Mouse (Mus musculus): ENCODE measurements at regions not wholly inside any gene's neighbourhood (a gene's known extent, or its start where the extent isn't known, plus 50 kb on each side); places are given as distances from the start of the nearest gene placed in this dataset.

DNA sequence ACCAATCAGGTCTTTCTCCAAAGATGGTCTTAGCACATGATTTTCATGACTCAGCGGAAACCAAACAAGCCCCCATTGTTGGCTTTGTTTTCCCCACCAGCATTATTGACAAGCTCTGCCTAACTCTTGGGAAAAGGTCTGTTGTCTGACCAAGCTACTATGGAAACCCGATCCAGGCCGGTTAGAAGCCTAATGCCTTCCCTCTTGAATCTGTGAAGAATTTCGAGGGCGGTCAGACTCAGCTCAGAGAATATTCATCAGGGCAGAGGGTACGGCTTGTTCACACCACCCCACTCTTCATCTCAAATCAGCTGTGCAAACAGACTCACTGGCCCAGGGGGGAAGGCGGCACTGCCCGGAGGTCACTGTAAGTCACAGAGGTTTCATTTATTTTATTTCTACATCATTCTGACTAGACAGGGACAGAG lies 90.7 kb upstream of the Arhgap5 start:
- no peak for TF ChIP-seq CTCF (IDR thresholded peaks at IDR 0.05; ENCODE audit: low read depth)
- ATAC-seq = peak; percentile 73; the same call in 1 of the 2 replicates
- no peaks in the 10 kb centered on the region for H3K36me3 ChIP-seq (ENCODE audit: insufficient read depth, low read length)
- no peaks in the 10 kb centered on the region for H3K4me1 ChIP-seq (ENCODE audit: insufficient read depth, low read length)
- peak overlapping the region; percentile 57; the same call in 1 of the 2 replicates for H3K27ac ChIP-seq
- H3K9ac ChIP-seq (replicated peaks; ENCODE audit: low read length) = no peak overlapping the region
- no peak overlapping the region for H3K4me2 ChIP-seq (ENCODE audit: low read depth, low read length)
- no peak overlapping the region for H3K4me3 ChIP-seq (ENCODE audit: low read length)
- H3K9me3 ChIP-seq (ENCODE audit: low read length) = no peaks in the 10 kb centered on the region
- no peaks in the 10 kb centered on the region for H3K27me3 ChIP-seq (ENCODE audit: insufficient read depth, low read length)
- WGBS = 18% methylated on average over 8 of the region's 8 CpGs
- DNase-seq (ENCODE audit: low spot score) = peak; percentile 39

DNA sequence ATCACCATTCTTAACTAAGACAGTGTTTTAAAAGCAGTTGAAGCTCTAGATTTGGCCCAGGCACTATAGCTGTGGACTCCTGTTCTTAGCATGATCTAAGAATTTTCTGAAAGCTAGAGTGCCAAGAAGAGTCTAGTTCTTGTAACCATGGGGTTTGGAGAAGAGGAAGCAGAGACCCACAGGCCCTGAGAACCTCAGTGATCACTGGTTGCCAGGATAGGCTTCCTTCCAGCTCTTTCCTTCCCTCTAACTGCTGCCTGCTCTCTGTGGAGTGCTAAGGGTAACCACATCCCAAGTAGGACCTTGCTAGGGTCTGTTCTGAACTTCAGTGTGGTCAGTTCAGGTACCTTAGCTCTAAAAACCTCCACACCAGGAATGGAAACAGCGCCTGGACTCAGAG lies 81.0 kb upstream of the Arhgap5 start:
- ATAC-seq = no peak
- DNase-seq (ENCODE audit: low spot score) = no peak
- Histone ChIP-seq H3K27ac (no peak overlapping the region), H3K4me3 (ENCODE audit: low read length) (no peak overlapping the region), H3K9me3 (ENCODE audit: low read length) (no peaks in the 10 kb centered on the region), H3K36me3 (ENCODE audit: insufficient read depth, low read length) (no peaks in the 10 kb centered on the region), H3K27me3 (ENCODE audit: insufficient read depth, low read length) (no peaks in the 10 kb centered on the region), H3K4me1 (ENCODE audit: insufficient read depth, low read length) (no peaks in the 10 kb centered on the region), H3K4me2 (ENCODE audit: low read depth, low read length) (no peak overlapping the region), H3K9ac (replicated peaks; ENCODE audit: low read length) (no peak overlapping the region)
- no peak for TF ChIP-seq CTCF (IDR thresholded peaks at IDR 0.05; ENCODE audit: low read depth)
- WGBS = 95% methylated on average over 1 of the region's 1 CpGs

DNA sequence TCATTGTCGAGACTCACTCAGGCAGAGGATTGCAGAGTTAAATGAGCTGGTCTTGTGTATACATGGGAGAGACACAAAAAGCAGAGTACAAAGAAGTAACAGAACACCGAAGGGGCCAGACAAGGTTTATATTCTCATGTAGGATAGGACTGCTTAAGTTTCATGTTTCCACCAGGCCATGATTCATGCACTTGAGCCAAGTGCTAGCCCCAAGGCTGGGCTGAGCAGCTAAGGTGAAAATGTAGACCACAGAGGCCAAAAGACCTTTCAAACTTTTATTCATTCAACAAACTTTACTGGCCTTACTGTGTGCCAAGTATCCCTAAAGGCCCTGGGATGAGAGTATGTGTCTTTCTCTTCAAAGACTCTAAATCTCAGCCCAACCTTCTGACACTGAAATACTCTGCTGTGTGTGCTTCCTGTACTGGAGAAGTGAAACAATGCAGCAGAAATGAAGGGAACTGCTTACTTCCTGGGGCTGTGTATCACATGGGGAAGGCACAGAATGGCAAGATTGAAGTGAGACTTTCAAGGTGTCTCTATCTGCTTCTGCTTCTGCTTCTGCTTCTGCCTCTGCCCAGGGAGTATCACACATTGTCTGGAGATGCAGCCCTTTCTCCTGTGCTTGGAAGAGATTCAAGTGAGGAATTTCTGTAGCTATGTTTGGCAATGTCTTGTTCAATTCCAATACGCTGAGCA lies 79.3 kb upstream of the Arhgap5 start:
- 80% methylated on average over 3 of the region's 3 CpGs for WGBS
- no peak overlapping the region for H3K4me2 ChIP-seq (ENCODE audit: low read depth, low read length)
- no peaks in the 10 kb centered on the region for H3K27me3 ChIP-seq (ENCODE audit: insufficient read depth, low read length)
- no peak overlapping the region for H3K9ac ChIP-seq (replicated peaks; ENCODE audit: low read length)
- TF ChIP-seq CTCF (IDR thresholded peaks at IDR 0.05; ENCODE audit: low read depth) = no peak
- H3K4me1 ChIP-seq (ENCODE audit: insufficient read depth, low read length) = no peaks in the 10 kb centered on the region
- no peaks in the 10 kb centered on the region for H3K36me3 ChIP-seq (ENCODE audit: insufficient read depth, low read length)
- no peak for DNase-seq (ENCODE audit: low spot score)
- no peak for ATAC-seq
- H3K27ac ChIP-seq = no peak overlapping the region
- H3K4me3 ChIP-seq (ENCODE audit: low read length) = no peak overlapping the region
- no peaks in the 10 kb centered on the region for H3K9me3 ChIP-seq (ENCODE audit: low read length)

DNA sequence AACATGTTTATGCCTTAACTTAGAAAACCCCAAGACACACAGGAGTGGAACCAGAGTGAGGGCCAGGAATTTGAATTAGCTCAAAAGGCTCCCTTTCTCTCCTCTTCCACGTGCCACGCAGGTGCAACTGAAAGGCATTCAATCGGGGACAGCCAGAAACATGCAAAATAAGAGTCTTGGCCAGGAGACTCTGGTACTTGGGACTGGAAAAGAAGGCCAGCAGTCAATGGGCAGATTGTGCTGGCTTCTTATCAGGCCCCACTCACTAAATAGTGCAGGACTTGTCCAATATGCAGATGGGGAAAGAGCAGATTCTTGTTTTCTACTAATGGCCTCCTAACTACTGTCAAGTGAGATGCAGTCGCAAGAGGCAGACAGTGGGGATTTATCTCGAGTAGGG lies 73.8 kb upstream of the Arhgap5 start:
- Histone ChIP-seq H3K4me2 (ENCODE audit: low read depth, low read length) (no peak overlapping the region), H3K4me3 (ENCODE audit: low read length) (no peak overlapping the region), H3K27me3 (ENCODE audit: insufficient read depth, low read length) (no peaks in the 10 kb centered on the region), H3K36me3 (ENCODE audit: insufficient read depth, low read length) (no peaks in the 10 kb centered on the region), H3K27ac (no peak overlapping the region), H3K9me3 (ENCODE audit: low read length) (no peaks in the 10 kb centered on the region), H3K9ac (replicated peaks; ENCODE audit: low read length) (no peak overlapping the region), H3K4me1 (ENCODE audit: insufficient read depth, low read length) (no peaks in the 10 kb centered on the region)
- DNase-seq (ENCODE audit: low spot score) (peak; percentile 21), ATAC-seq (peak; percentile 61; the same call in 1 of the 2 replicates)
- 77% methylated on average over 5 of the region's 5 CpGs for WGBS
- TF ChIP-seq CTCF (IDR thresholded peaks at IDR 0.05; ENCODE audit: low read depth) = no peak

DNA sequence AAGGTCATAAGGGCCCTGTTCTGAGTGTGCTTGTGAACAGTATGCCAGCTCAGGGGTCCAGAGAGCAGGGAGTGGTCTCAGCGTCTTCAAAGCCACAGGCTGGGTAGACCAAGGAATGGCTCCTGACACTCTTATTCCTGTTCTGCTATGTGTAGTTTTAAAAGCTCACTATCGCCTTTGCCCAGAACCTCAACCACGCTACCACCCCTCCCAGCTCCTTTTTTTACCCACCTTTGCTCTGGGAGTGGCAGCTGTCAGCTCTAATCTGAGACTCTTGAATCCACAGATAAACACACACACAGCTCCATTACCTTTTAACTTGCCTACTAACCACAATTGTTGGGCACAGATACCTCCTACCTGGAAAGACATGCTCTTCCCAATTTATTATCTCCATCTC lies 71.8 kb upstream of the Arhgap5 start:
- TF ChIP-seq CTCF (IDR thresholded peaks at IDR 0.05; ENCODE audit: low read depth) = no peak
- no peak overlapping the region for H3K4me2 ChIP-seq (ENCODE audit: low read depth, low read length)
- no peaks in the 10 kb centered on the region for H3K27me3 ChIP-seq (ENCODE audit: insufficient read depth, low read length)
- no peaks in the 10 kb centered on the region for H3K4me1 ChIP-seq (ENCODE audit: insufficient read depth, low read length)
- ATAC-seq = no peak
- no peak for DNase-seq (ENCODE audit: low spot score)
- no peak overlapping the region for H3K9ac ChIP-seq (replicated peaks; ENCODE audit: low read length)
- H3K27ac ChIP-seq = no peak overlapping the region
- WGBS = 88% methylated on average over 3 of the region's 3 CpGs
- H3K36me3 ChIP-seq (ENCODE audit: insufficient read depth, low read length) = no peaks in the 10 kb centered on the region
- no peak overlapping the region for H3K4me3 ChIP-seq (ENCODE audit: low read length)
- H3K9me3 ChIP-seq (ENCODE audit: low read length) = no peaks in the 10 kb centered on the region

DNA sequence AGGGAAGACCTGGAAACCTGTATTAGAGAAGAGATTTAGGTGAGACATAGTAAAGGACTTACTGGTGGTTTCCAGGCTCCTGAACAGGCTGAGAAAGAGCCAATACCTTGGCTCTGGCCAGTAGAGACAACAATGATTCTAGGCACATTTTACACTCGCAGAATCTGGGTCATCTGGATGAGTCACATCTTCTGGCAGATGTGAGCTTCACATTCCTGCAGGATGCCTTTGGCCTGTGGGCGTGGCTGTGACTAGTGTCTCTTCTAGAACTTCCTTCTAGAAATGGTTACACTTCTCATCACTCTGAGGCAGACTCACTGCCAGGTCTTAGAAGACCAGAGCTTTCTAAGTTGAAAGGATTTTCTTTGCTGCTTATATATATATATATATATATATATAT lies 69.8 kb upstream of the Arhgap5 start:
- DNase-seq (ENCODE audit: low spot score) = no peak
- Histone ChIP-seq H3K36me3 (ENCODE audit: insufficient read depth, low read length) (no peaks in the 10 kb centered on the region), H3K27ac (no peak overlapping the region)

DNA sequence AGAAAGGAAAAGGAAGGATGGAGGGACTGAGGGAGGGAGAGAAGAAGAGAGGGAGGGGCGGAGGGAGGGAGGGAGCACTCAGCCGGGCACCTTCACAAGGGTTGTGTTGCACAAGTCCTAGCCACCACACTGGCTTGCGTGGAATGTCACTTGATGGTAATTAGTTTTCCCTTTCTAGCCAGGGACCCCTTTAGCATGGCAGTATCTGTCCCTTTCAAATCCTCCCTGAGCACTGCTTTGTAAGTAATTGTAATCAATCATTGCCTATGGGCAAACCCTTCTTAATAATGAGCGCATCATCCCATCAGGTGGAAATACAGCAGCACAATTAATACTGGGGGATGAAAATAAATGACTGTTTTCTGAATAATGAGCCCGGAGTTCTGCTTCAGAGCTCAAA lies 68.5 kb upstream of the Arhgap5 start:
- DNase-seq (ENCODE audit: low spot score) (peak; percentile 13), ATAC-seq (peak; percentile 49)
- H3K4me1 ChIP-seq (ENCODE audit: insufficient read depth, low read length) = no peaks in the 10 kb centered on the region
- peak overlapping the region; percentile 20 for H3K4me2 ChIP-seq (ENCODE audit: low read depth, low read length)
- no peak overlapping the region for H3K27ac ChIP-seq
- 42% methylated on average over 5 of the region's 5 CpGs for WGBS
- no peaks in the 10 kb centered on the region for H3K36me3 ChIP-seq (ENCODE audit: insufficient read depth, low read length)
- H3K4me3 ChIP-seq (ENCODE audit: low read length) = no peak overlapping the region
- no peak for TF ChIP-seq CTCF (IDR thresholded peaks at IDR 0.05; ENCODE audit: low read depth)
- H3K9me3 ChIP-seq (ENCODE audit: low read length) = no peaks in the 10 kb centered on the region
- H3K27me3 ChIP-seq (ENCODE audit: insufficient read depth, low read length) = no peaks in the 10 kb centered on the region
- H3K9ac ChIP-seq (replicated peaks; ENCODE audit: low read length) = no peak overlapping the region

More for the DNA sequence above, 69.8 kb upstream of the Arhgap5 start:
- no peak for TF ChIP-seq CTCF (IDR thresholded peaks at IDR 0.05; ENCODE audit: low read depth)
- Histone ChIP-seq H3K9me3 (ENCODE audit: low read length) (no peaks in the 10 kb centered on the region), H3K4me2 (ENCODE audit: low read depth, low read length) (no peak overlapping the region), H3K4me1 (ENCODE audit: insufficient read depth, low read length) (no peaks in the 10 kb centered on the region), H3K9ac (replicated peaks; ENCODE audit: low read length) (no peak overlapping the region), H3K27me3 (ENCODE audit: insufficient read depth, low read length) (no peaks in the 10 kb centered on the region), H3K4me3 (ENCODE audit: low read length) (no peak overlapping the region)
- no peak for ATAC-seq
- 87% methylated on average over 2 of the region's 2 CpGs for WGBS

All from hindbrain, postnatal 0 days (tissue).